Mouse (Mus musculus) bone marrow, adult 2 months (tissue): Measurements from ENCODE around the gene Chit1. TPM values are rescaled to one million over a fixed set of nuclear protein-coding genes. Genes with fewer than 3 reads are reported as not detected.

ENCODE experiments used
- H3K27ac ChIP-seq: fragments of 200-500 bp; 2 replicates; pipeline ENCODE4 v1.5.1; 2012; ENCODE audit warnings: low read depth, mild to moderate bottlenecking, control low read depth, inconsistent platforms, low read length; ENCODE audit not compliant: control insufficient read depth, poor library complexity, insufficient read depth
- H3K4me1 ChIP-seq: fragments of 200-500 bp; 2 replicates; pipeline ENCODE4 v1.6.1; 2011; ENCODE audit warnings: low read length; ENCODE audit not compliant: control insufficient read depth, insufficient read depth
- H3K4me3 ChIP-seq: fragments of 200-500 bp; replicated peaks from 2 replicates; pipeline ENCODE3; 2011; ENCODE audit warnings: mild to moderate bottlenecking, low read depth, low read length, control low read depth; ENCODE audit not compliant: control insufficient read depth
- CTCF ChIP-seq: fragments of 200-500 bp; IDR thresholded peaks from 2 replicates; pipeline ENCODE4 v1.5.1; 2011; ENCODE audit warnings: low read length, control low read depth; ENCODE audit not compliant: control insufficient read depth, insufficient read depth
- POLR2A ChIP-seq: fragments of 200-500 bp; IDR thresholded peaks from 2 replicates; pipeline ENCODE4 v1.6.1; 2011; ENCODE audit warnings: low read depth, mild to moderate bottlenecking, control low read depth, low read length, borderline replicate concordance; ENCODE audit not compliant: control insufficient read depth
- WGBS: fragments of 180-500 bp; shearing (Covaris S2); methylation state at CpG from one replicate; pipeline ENCODE4 v1.1.7; 2018; 5-methylcytosine and 5-hydroxymethylcytosine counted together
- polyA plus RNA-seq: library from polyadenylated mRNA; stranded (reverse); fragments of >200 nt; gene quantifications from 2 replicates; pipeline ENCODE4 v1.2.4, GENCODE M21; 2011; ENCODE audit warnings: low replicate concordance; ENCODE audit not compliant: missing spikeins, insufficient read depth, insufficient read length

The Chit1 gene
- polyA plus RNA-seq, 1 experiment: not detected

DNA sequence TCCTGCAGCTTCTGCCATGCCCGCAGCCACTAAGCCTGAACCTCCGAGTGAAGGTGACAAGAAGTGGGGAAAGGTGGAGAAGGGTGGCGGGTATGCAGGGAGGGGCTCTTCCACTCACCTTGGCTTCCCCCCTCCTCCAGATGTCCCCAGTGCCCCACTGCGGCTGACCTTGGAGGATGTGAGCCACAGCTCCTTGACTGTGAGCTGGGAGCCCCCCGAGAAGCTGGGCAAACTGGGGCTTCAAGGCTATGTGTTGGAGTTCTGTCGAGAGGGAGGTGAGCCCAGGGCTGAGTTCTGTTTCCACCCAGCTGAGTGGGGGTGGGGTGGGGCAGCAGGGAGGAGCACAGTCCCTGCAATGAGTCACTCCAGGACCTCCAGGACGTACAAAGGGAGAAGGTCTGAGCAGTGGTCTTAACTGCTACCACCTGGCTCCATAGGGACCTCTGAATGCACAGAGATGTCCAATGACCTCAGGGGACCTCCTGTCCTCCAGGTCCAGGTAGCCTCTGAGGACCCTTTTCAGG lies 82.7 kb downstream of the Chit1 start:
- no peak overlapping the region for H3K27ac ChIP-seq
- TF ChIP-seq CTCF: no peak
- no peak for TF ChIP-seq POLR2A
- WGBS: 80% methylated on average over 7 of the region's 7 CpGs
- no peak overlapping the region for H3K4me3 ChIP-seq
- H3K4me1 ChIP-seq: peaks cover 6% of the 10 kb centered on the region

DNA sequence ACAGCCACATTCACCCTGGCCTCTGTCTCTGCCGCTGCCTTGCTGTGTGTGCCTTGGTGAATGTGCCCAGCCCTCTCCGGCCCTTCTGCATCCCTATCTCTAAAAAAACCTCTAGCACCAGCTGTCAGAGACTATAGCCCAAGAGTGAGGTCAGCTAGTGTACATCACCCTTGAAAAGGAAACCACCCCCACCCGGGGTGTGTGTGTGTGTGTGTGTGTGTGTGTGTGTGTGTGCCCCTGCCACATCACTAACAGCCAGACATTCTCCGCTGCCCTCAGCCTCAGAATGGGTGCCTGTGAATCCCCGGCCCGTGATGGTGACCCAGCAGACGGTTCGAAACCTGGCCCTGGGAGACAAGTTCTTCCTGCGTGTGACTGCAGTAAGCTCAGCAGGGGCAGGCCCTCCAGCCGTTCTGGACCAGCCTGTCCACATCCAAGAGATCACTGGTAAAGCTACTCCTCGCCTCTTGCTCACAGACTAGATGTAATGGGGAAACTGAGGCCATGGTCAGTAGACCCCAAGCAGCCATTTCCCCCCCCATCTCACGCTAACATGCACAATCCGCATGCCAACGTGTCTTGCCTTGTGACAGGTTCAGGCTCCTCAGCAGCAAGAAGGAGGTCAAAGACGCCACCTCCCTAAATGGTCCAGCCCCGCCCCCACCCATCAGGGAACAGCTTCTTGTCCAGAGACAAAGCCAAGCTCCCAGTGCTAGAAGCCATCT lies 83.4 kb downstream of the Chit1 start:
- Histone ChIP-seq H3K4me1 (peaks cover 6% of the 10 kb centered on the region), H3K27ac (no peak overlapping the region), H3K4me3 (no peak overlapping the region)
- TF ChIP-seq CTCF (no peak), POLR2A (no peak)
- WGBS: 76% methylated on average over 16 of the region's 16 CpGs

DNA sequence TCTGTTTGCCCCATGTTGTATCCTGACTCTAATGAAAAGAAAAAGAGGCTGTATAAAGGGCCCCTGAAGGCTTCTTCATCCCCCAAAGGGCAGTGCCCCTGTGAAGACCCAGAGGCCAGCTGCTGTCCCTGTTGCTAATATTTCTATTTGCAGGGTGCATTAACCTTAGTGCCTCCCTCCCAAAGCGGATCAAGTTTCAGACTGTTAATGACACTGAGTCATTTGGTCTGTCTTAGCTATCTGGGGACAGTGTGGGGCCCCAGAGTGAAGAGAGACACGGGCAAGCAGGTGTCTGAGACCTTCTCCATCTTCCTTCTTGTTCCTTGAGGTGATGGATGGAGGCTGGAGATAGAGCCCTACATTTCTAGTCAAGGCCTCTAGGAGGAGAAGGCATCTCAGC lies 84.1 kb downstream of the Chit1 start:
- Histone ChIP-seq H3K4me1 (peaks cover 6% of the 10 kb centered on the region), H3K4me3 (no peak overlapping the region), H3K27ac (no peak overlapping the region)
- WGBS: 41% methylated on average over 2 of the region's 2 CpGs
- TF ChIP-seq CTCF (no peak), POLR2A (no peak)

DNA sequence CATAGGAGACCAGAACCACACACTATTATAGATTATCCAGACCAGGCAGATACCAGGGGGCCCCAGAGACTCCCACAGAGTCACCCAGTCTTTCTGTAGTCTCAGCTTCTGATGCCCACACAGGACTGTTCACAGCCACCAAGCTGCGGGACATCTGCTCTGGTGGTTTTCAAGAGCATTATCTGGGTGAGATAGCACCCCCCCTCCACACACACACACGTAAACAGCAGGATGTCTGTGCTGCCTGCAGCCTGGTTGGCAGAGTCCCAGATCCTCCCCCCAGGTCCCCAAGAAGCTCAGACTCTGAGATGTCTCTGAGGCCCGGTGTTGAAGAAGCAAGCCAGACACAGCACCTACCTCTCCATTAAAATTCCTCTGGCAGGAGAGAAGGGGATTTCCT lies 84.5 kb downstream of the Chit1 start:
- Histone ChIP-seq H3K27ac (peak overlapping the region; percentile 55; the same call in 1 of the 2 replicates), H3K4me1 (peaks cover 6% of the 10 kb centered on the region), H3K4me3 (no peak overlapping the region)
- TF ChIP-seq POLR2A: no peak
- TF ChIP-seq CTCF: no peak
- WGBS: 16% methylated on average over 3 of the region's 3 CpGs

DNA sequence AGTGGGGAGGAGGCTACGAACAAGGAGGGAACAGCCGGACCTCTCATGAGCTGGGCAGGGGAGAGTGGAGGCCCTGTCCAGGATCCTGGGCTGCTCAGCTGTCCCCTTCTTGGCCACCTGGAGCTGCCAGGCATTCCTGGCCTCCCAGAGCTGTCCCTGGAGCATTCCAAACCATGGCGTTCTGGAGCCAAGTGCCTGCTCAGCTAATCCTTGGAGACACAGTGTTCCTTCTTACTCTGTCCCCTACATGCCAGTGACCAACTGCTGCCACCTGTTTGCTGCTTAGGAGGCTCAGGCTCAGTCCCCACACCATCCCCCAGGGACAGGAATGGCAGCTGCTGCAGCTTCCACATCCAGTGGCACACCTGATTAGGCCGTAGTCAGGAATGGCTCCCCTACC lies 84.9 kb downstream of the Chit1 start:
- no peak for TF ChIP-seq CTCF
- no peak for TF ChIP-seq POLR2A
- Histone ChIP-seq H3K4me1 (peaks cover 6% of the 10 kb centered on the region), H3K27ac (peak overlapping the region; percentile 55), H3K4me3 (peak overlapping the region; percentile 1)
- WGBS: 34% methylated on average over 4 of the region's 4 CpGs

DNA sequence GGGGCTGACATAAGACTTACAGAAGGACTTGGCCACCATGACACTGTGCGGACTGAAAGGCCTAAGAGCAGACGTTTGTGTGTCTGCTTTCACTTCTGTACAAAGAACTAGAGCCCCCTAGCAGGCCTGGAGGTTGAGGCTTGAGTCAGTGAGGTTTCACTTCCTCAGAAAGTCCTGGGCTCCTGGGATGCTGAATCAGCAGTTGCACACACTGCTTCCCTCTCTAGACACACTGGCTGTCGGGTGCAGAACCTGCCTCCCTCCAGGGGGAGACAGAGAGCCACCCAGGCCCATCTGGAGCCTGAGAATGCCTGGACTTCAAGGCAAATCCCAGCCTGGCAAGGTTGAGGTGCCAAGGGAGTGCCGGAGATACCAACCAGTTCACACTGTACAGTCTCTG lies 85.3 kb downstream of the Chit1 start:
- H3K27ac ChIP-seq: peak overlapping the region; percentile 55
- H3K4me3 ChIP-seq: peak overlapping the region; percentile 1
- 22% methylated on average over 4 of the region's 4 CpGs for WGBS
- TF ChIP-seq POLR2A (peak; percentile 27; the same call in 1 of the 2 replicates), CTCF (peak; percentile 84)
- H3K4me1 ChIP-seq: peaks cover 6% of the 10 kb centered on the region

DNA sequence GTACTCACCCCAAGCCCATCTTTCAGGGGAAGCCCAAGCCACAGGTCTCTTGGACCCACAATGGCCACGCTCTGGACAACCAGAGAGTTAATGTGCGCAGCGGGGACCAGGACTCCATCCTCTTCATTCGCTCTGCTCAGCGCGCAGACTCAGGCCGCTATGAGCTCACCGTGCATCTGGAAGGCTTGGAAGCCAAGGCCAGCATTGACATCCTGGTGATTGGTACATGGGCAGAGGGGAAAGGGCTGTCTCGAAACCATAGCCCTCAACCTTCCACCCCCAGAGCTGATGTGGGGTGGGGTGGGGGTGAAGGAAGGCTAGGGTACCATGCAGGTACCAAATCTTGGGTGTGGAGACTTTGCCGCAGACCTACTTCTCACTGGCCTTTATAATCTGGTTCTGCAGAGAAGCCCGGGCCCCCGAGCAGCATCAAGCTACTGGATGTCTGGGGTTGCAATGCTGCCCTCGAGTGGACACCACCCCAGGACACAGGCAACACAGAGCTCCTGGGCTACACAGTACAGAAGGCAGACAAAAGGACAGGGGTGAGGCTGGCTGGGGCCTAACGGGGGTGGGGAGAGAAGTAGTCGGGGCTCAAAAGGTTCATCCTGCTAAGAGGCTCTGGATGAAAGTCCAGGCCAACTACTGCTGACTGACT lies 86.4 kb downstream of the Chit1 start:
- no peak overlapping the region for H3K27ac ChIP-seq
- TF ChIP-seq POLR2A: no peak
- TF ChIP-seq CTCF: no peak
- WGBS: 84% methylated on average over 15 of the region's 15 CpGs
- H3K4me1 ChIP-seq: peaks cover 6% of the 10 kb centered on the region
- H3K4me3 ChIP-seq: no peak overlapping the region

DNA sequence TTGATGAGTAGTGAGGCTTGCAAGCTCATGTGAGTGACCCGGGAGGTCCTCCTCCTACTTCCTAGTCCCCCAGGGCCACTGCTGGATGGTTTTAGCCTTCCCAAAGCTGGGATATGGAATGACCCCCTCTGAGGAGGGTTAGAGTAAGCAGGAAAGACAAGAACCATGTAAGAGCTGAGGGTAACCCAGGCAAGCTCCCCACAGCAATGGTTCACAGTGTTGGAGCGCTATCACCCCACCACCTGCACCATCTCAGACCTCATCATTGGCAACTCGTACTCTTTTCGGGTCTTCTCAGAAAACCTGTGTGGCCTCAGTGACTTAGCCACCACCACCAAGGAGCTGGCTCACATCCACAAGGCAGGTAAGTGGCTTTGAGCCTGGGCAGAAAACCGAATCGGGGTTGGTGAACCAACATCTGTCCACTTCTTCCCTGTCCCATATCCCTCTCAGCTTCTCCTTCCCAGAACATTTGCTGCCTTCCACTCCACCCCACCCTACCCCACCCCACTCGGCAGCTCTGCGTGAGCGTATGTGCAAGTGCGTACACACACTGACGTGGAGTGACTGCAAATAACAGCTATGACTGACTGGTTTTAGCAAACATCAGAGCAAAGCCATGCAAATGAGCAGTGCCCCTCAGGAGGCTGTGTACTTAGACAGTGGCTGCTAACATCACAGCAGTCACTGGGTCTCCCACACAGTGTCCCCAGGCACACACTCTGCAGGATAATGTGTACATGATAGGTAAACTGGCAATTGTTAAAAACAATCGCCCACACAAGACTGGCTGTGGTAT lies 87.4 kb downstream of the Chit1 start:
- Histone ChIP-seq H3K27ac (no peak overlapping the region), H3K4me1 (peaks cover 6% of the 10 kb centered on the region), H3K4me3 (no peak overlapping the region)
- TF ChIP-seq POLR2A: no peak
- TF ChIP-seq CTCF: no peak
- WGBS: 84% methylated on average over 12 of the region's 12 CpGs
